In genomic region chr17:15715013-15715902, GRCm38 (mm10) we compare ENCODE assay signal across 9 mouse cellular contexts. TPM values are rescaled to one million over a fixed set of nuclear protein-coding genes. Genes with fewer than 3 reads are reported as not detected.
A peak's percentile ranks its signal among the peaks of the same experiment; 100 is the strongest.
DNase-seq lines count a peak whose midpoint lies in the region; ATAC-seq and TF ChIP-seq lines count a peak whose summit lies in the region.
"Had no signal": no experiment of that assay in that cellular context is flagged by ENCODE, and none has a peak within 500 bp of the region (broad histone marks: within the 10 kb centered on the region; RNA-seq: fewer than 3 reads in every experiment).

No protein-coding gene starts in this region.

- no peaks in the 10 kb centered on the region for H3K9me3 ChIP-seq in heart, embryonic 10.5 days
- H3K9me3 ChIP-seq in ES-Bruce4 (replicated peaks; ENCODE audit: control insufficient read depth, insufficient read depth, low read length, poor library complexity, severe bottlenecking) = no peaks in the 10 kb centered on the region
- H3K9me3 ChIP-seq in hindbrain, embryonic 16.5 days (ENCODE audit: control insufficient read depth, low read length) = no peaks in the 10 kb centered on the region
- no peaks in the 10 kb centered on the region for H3K9me3 ChIP-seq in lung, embryonic 16.5 days (ENCODE audit: control insufficient read depth, low read length)
- H3K9me3 ChIP-seq: limb, embryonic 12.5 days had no signal

- no peak for TF ChIP-seq POLR2A in ES-Bruce4 (IDR thresholded peaks at IDR 0.05; ENCODE audit: insufficient read depth, low read length)
- TF ChIP-seq POLR2A in small intestine, adult 2 months (IDR thresholded peaks at IDR 0.05; ENCODE audit: low read depth, low read length) = no peak

- 73% methylated on average over 3 of the region's 3 CpGs for WGBS in heart, embryonic 10.5 days
- 68% methylated on average over 3 of the region's 3 CpGs for WGBS in hindbrain, embryonic 16.5 days
- 71% methylated on average over 3 of the region's 3 CpGs for WGBS in lung, embryonic 16.5 days
- WGBS in small intestine, adult 2 months = 45% methylated on average over 3 of the region's 3 CpGs

- H3K4me3 ChIP-seq in heart, embryonic 10.5 days = no peak overlapping the region
- H3K4me3 ChIP-seq in ES-Bruce4 (ENCODE audit: low read depth, low read length) = no peak overlapping the region
- H3K4me3 ChIP-seq in hindbrain, embryonic 16.5 days (ENCODE audit: low read length) = no peak overlapping the region
- no peak overlapping the region for H3K4me3 ChIP-seq in lung, embryonic 16.5 days (ENCODE audit: low read length)
- H3K4me3 ChIP-seq in small intestine, adult 2 months (ENCODE audit: low read depth, low read length) = no peak overlapping the region
- H3K4me3 ChIP-seq: limb, embryonic 12.5 days had no signal

- H3K4me2 ChIP-seq in hindbrain, embryonic 16.5 days (ENCODE audit: low read length) = no peak overlapping the region
- H3K4me2 ChIP-seq in lung, embryonic 16.5 days (ENCODE audit: low read depth, low read length) = no peak overlapping the region
- H3K4me2 ChIP-seq: limb, embryonic 12.5 days had no signal

- TF ChIP-seq EP300 in ES-Bruce4 (IDR thresholded peaks at IDR 0.05; ENCODE audit: insufficient read depth, low read depth, low read length) = no peak

- DNase-seq in heart, adult 9 months (ENCODE audit: low spot score in 2 of 2) = peak; percentile 17 to 19
- no peak for DNase-seq in heart, embryonic 10.5 days (ENCODE audit: low spot score)
- peak; percentile 17 to 42 for DNase-seq in cerebellum, postnatal 25 days
- no peak for DNase-seq in urinary bladder, postnatal 10 days (ENCODE audit: low spot score)

- no peaks in the 10 kb centered on the region for H3K4me1 ChIP-seq in heart, embryonic 10.5 days
- no peaks in the 10 kb centered on the region for H3K4me1 ChIP-seq in ES-Bruce4 (ENCODE audit: control insufficient read depth, insufficient read depth, low read length)
- H3K4me1 ChIP-seq in hindbrain, embryonic 16.5 days (ENCODE audit: control insufficient read depth, insufficient read depth, low read depth, low read length) = peaks cover 3% of the 10 kb centered on the region; the same call in 1 of the 2 replicates
- no peaks in the 10 kb centered on the region for H3K4me1 ChIP-seq in lung, embryonic 16.5 days (replicated peaks; ENCODE audit: control insufficient read depth, insufficient read depth, low read length)
- H3K4me1 ChIP-seq in small intestine, adult 2 months (ENCODE audit: control insufficient read depth, insufficient read depth, insufficient read length, low read length) = 0 out of 2 replicates have a peak, but pooled peaks cover 2% of the 10 kb centered on the region
- H3K4me1 ChIP-seq: limb, embryonic 12.5 days had no signal

- peak; percentile 62; the same call in 1 of the 2 replicates for ATAC-seq in hindbrain, embryonic 16.5 days
- peak; percentile 67; the same call in 1 of the 2 replicates for ATAC-seq in lung, embryonic 16.5 days (ENCODE audit: low read depth)

- no peak overlapping the region for H3K27ac ChIP-seq in heart, embryonic 10.5 days
- H3K27ac ChIP-seq in ES-Bruce4 (ENCODE audit: insufficient read depth, low read length) = no peak overlapping the region
- no peak overlapping the region for H3K27ac ChIP-seq in hindbrain, embryonic 16.5 days (ENCODE audit: low read depth, low read length)
- no peak overlapping the region for H3K27ac ChIP-seq in lung, embryonic 16.5 days (ENCODE audit: low read length)
- no peak overlapping the region for H3K27ac ChIP-seq in small intestine, adult 2 months (ENCODE audit: insufficient read depth, low read depth, low read length)

- H3K36me3 ChIP-seq in heart, embryonic 10.5 days = peaks cover 27% of the 10 kb centered on the region
- H3K36me3 ChIP-seq in ES-Bruce4 (ENCODE audit: control insufficient read depth, insufficient read depth, low read length, poor library complexity, severe bottlenecking) = peaks cover 4% of the 10 kb centered on the region
- H3K36me3 ChIP-seq in hindbrain, embryonic 16.5 days (ENCODE audit: control insufficient read depth, insufficient read depth, low read length) = peaks cover 2% of the 10 kb centered on the region; the same call in 1 of the 2 replicates
- no peaks in the 10 kb centered on the region for H3K36me3 ChIP-seq in lung, embryonic 16.5 days (ENCODE audit: control insufficient read depth, insufficient read depth, low read length)
- H3K36me3 ChIP-seq in small intestine, adult 2 months (ENCODE audit: control insufficient read depth, insufficient read depth, low read length) = peaks cover 26% of the 10 kb centered on the region

- no peaks in the 10 kb centered on the region for H3K27me3 ChIP-seq in heart, embryonic 10.5 days (ENCODE audit: insufficient read depth, poor library complexity, severe bottlenecking)
- no peaks in the 10 kb centered on the region for H3K27me3 ChIP-seq in ES-Bruce4 (ENCODE audit: control insufficient read depth, insufficient read depth, low read length, poor library complexity, severe bottlenecking)
- H3K27me3 ChIP-seq in hindbrain, embryonic 16.5 days (replicated peaks; ENCODE audit: control insufficient read depth, insufficient read depth, low read length) = no peaks in the 10 kb centered on the region
- no peaks in the 10 kb centered on the region for H3K27me3 ChIP-seq in lung, embryonic 16.5 days (ENCODE audit: control insufficient read depth, insufficient read depth, low read depth, low read length)
- no peaks in the 10 kb centered on the region for H3K27me3 ChIP-seq in small intestine, adult 2 months (ENCODE audit: control insufficient read depth, insufficient read depth, low read length)
- H3K27me3 ChIP-seq: limb, embryonic 12.5 days had no signal

- TF ChIP-seq CTCF in ES-Bruce4 (IDR thresholded peaks at IDR 0.05; ENCODE audit: low read depth, low read length) = peak; percentile 82
- TF ChIP-seq CTCF in small intestine, adult 2 months (IDR thresholded peaks at IDR 0.05; ENCODE audit: extremely low read depth, insufficient read length, insufficient replicate concordance, low read depth, low read length) = peak; percentile 62; the same call in 1 of the 2 replicates

- no peak overlapping the region for H3K9ac ChIP-seq in ES-Bruce4 (ENCODE audit: low read depth, poor library complexity, severe bottlenecking)
- no peak overlapping the region for H3K9ac ChIP-seq in hindbrain, embryonic 16.5 days (ENCODE audit: low read depth, low read length)
- H3K9ac ChIP-seq in lung, embryonic 16.5 days (ENCODE audit: low read length) = no peak overlapping the region
- H3K9ac ChIP-seq: limb, embryonic 12.5 days had no signal

RNA-seq across cellular contexts. Expression of gene Chd1, which starts 10.5 kb away (rescaled TPM):
- polyA plus RNA-seq in heart, embryonic 10.5 days (2016; fragmentation: Nextera tagmentation; extraction: Ambion mirVana) = 18.3 and 33.0 TPM in 2 replicates
- polyA plus RNA-seq in ES-Bruce4 (2011; ENCODE audit: insufficient read depth, insufficient read length, low read depth, missing spikeins) = 92.2 and 93.7 TPM in 2 replicates
- polyA plus RNA-seq in hindbrain, embryonic 16.5 days (2015; fragmentation: Nextera tagmentation; extraction: Ambion mirVana) = 12.2 and 13.1 TPM in 2 replicates
- 17.7 and 18.3 TPM in 2 replicates for polyA plus RNA-seq in lung, embryonic 16.5 days (2015; fragmentation: Nextera tagmentation; extraction: Ambion mirVana)
- 4.8 and 15.6 TPM in 2 replicates for polyA plus RNA-seq in small intestine, adult 2 months (2012; rRNA removed)

Comparison
In these comparisons a context has a peak if more than half of its experiments do, and no peak if none do; other contexts are left out.
1. DNase-seq: peak in heart, adult 9 months (2 of 2) and cerebellum, postnatal 25 days (2 of 2); none in heart, embryonic 10.5 days (single experiment) and urinary bladder, postnatal 10 days (single experiment).